Mouse (Mus musculus) heart, postnatal 0 days (tissue): ENCODE results near the gene Cntnap5a.

Experiments
- CTCF ChIP-seq: IDR thresholded peaks from 2 replicates; pipeline ENCODE4 v1.5.1; 2016; ENCODE audit warnings: antibody characterized with exemption, control low read depth, low read depth
- EP300 ChIP-seq: IDR thresholded peaks from 2 replicates; pipeline ENCODE4 v1.6.1; 2016; ENCODE audit warnings: antibody characterized with exemption, low read depth

DNA sequence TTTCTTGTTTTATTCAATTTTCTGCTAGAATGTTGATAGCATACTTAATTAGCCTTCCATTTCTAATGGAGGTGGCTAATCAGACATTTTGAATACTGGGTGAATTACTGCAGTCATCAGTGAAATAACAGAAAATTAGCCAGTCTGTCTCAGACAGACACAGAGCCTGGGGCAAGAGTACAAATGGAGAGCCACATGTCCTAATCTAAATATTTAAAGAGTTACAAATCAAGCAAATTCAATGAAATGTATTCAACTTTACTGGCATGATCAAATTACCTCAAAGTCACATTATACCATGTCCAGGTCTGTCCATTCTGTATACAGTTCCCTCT, 423.1 kb downstream of the Cntnap5a start:
- TF ChIP-seq CTCF (no peak), EP300 (no peak)
